Mouse (Mus musculus): ENCODE data around the gene Cecr2.

DNA sequence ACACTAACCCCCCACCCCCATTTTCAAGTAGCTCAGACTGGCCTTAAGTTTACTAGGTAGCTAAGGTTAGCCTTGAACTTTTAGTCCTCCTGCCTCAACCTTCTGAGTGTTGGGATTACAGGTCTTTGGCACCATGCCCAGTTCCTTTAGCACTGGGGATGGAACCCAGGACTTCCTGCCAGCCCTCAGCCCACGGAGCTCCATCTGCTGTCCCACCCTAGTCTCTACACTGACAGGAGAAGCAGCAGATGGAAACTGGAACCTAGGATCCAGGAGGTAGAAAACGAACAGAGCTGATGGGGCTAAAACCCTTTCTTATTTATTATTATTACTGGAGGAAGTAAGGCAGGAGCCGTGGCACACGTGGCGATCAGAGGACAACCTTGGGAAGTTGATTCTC is 48.6 kb upstream of the Cecr2 start:
- peak; percentile 39 for TF ChIP-seq CTCF (IDR thresholded peaks at IDR 0.05; ENCODE audit: low read depth)
- TF ChIP-seq EP300 (IDR thresholded peaks at IDR 0.05; ENCODE audit: low read depth), result no peak
